Mouse (Mus musculus) kidney, embryonic 16.5 days (tissue): ENCODE measurements around the gene Gm21913. TPM values are rescaled to one million over a fixed set of nuclear protein-coding genes. Genes with fewer than 3 reads are reported as not detected.
"Not testable (repeated sequence)": the region's sequence is repeated elsewhere in the genome, so short reads cannot be mapped to it uniquely, and the experiment has no call there.

Experiments used
- ATAC-seq: fragments of 200-750 bp; cut with Nextera tagmentation; 2 replicates; pipeline ENCODE4 v1.8.0; 2017; ENCODE audit warnings: moderate TSS enrichment; ENCODE audit not compliant: low FRiP score, low TSS enrichment
- H3K27ac ChIP-seq: fragments of 300-500 bp; sonication (generic); 2 replicates; pipeline ENCODE4 v1.5.1; 2014; ENCODE audit warnings: low read length
- H3K27me3 ChIP-seq: fragments of 300-500 bp; sonication (generic); 2 replicates; pipeline ENCODE4 v1.6.1; 2014; ENCODE audit warnings: low read length, control low read depth, mixed read lengths; ENCODE audit not compliant: insufficient read depth
- H3K36me3 ChIP-seq: fragments of 300-500 bp; sonication (generic); 2 replicates; pipeline ENCODE4 v1.6.1; 2014; ENCODE audit warnings: low read length, control low read depth, mixed read lengths; ENCODE audit not compliant: insufficient read depth
- H3K4me1 ChIP-seq: fragments of 300-500 bp; sonication (generic); 2 replicates; pipeline ENCODE4 v1.6.1; 2014; ENCODE audit warnings: low read length, control low read depth, mixed read lengths; ENCODE audit not compliant: insufficient read depth
- H3K4me2 ChIP-seq: fragments of 300-500 bp; sonication (generic); replicated peaks from 2 replicates; pipeline ENCODE4 v1.6.1; 2014; ENCODE audit warnings: low read depth, low read length
- H3K4me3 ChIP-seq: fragments of 300-500 bp; sonication (generic); 2 replicates; pipeline ENCODE4 v1.5.1; 2014; ENCODE audit warnings: mild to moderate bottlenecking, low read length
- H3K9ac ChIP-seq: fragments of 300-500 bp; sonication (generic); replicated peaks from 2 replicates; pipeline ENCODE4 v1.6.1; 2014; ENCODE audit warnings: low read length
- H3K9me3 ChIP-seq: fragments of 300-500 bp; sonication (generic); 2 replicates; pipeline ENCODE4 v1.6.1; 2016; ENCODE audit warnings: low read length, control low read depth
- WGBS: fragments of 180-500 bp; shearing (Covaris S2); extraction: QIAGEN DNeasy Blood & Tissue Kit; methylation state at CpG from one replicate; pipeline ENCODE4 v1.1.7; 2014; 5-methylcytosine and 5-hydroxymethylcytosine counted together
- polyA plus RNA-seq: library from polyadenylated mRNA; unstranded; fragments of >200 nt; fragmentation: Nextera tagmentation; extraction: Ambion mirVana; gene quantifications from 2 replicates; pipeline ENCODE4 v1.2.1, GENCODE M21; 2015

Gm21913 gene
- not detected in 2 replicates for polyA plus RNA-seq

DNA sequence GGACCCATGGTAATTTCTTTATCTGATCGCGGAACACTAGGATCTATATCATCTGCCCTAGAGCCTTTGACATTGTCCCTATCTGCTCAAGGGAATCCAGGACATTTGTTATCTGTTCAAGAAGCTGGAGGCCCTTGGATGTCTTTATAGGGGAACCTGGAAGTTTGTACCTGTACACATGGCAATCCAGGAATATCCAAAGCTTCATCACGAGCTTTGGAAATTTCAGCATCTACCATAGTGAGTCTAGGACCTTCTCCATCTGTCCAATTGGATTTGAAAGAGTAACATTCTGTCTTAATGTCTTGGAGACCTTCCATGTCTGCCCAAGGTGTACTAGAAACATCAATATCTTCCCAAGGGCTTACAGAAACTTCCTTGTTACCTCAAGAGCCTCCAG lies at the start of gene Gm21913:
Gene Gm21913, plus strand, starts transcription at position 301 of the 400 bp plus-strand sequence.
- H3K4me1 ChIP-seq, H3K27ac ChIP-seq, H3K9me3 ChIP-seq, H3K36me3 ChIP-seq, H3K4me3 ChIP-seq, H3K27me3 ChIP-seq, H3K9ac ChIP-seq, ATAC-seq, H3K4me2 ChIP-seq: not testable (repeated sequence)
- WGBS: no CpG with 5 or more reads among the region's 3 CpGs

Other genes with a start within 250 kb of the Gm21913 start
- gene Gm29110, start 153.4 kb upstream of the Gm21913 start, polyA plus RNA-seq: not detected in 2 replicates